Mouse (Mus musculus) hindbrain, embryonic 14.5 days (tissue): ENCODE results near the gene Rai1. TPM values are rescaled to one million over a fixed set of nuclear protein-coding genes. Genes with fewer than 3 reads are reported as not detected.

ENCODE experiments used
- ATAC-seq: fragments of 200-750 bp; cut with Nextera tagmentation; 2 replicates; pipeline ENCODE4 v1.8.0; 2017; ENCODE audit warnings: moderate number of reproducible peaks, mild to moderate bottlenecking, moderate TSS enrichment, moderate library complexity; ENCODE audit not compliant: low FRiP score
- DNase-seq: peaks from one replicate; pipeline ENCODE4 v3.0.0-alpha.2; 2015; ENCODE audit warnings: low spot score
- H3K27ac ChIP-seq: fragments of 300-500 bp; sonication (generic); 2 replicates; pipeline ENCODE4 v1.5.1; 2014; ENCODE audit warnings: mild to moderate bottlenecking, moderate library complexity
- H3K27me3 ChIP-seq: fragments of 300-500 bp; sonication (generic); 2 replicates; pipeline ENCODE4 v1.6.1; 2014; ENCODE audit warnings: mild to moderate bottlenecking, low read length, mixed read lengths; ENCODE audit not compliant: control insufficient read depth, insufficient read depth
- H3K36me3 ChIP-seq: fragments of 300-500 bp; sonication (generic); replicated peaks from 2 replicates; pipeline ENCODE4 v1.6.1; 2014; ENCODE audit not compliant: control insufficient read depth, insufficient read depth
- H3K4me1 ChIP-seq: fragments of 300-500 bp; sonication (generic); replicated peaks from 2 replicates; pipeline ENCODE4 v1.6.1; 2014; ENCODE audit warnings: antibody characterized with exemption, low read length, mixed read lengths; ENCODE audit not compliant: control insufficient read depth, insufficient read depth
- H3K4me2 ChIP-seq: fragments of 300-500 bp; sonication (generic); replicated peaks from 2 replicates; pipeline ENCODE4 v1.6.1; 2014; ENCODE audit warnings: mild to moderate bottlenecking, moderate library complexity
- H3K4me3 ChIP-seq: fragments of 300-500 bp; sonication (generic); replicated peaks from 2 replicates; pipeline ENCODE4 v1.5.1; 2014; ENCODE audit warnings: mild to moderate bottlenecking, low read length
- H3K9ac ChIP-seq: fragments of 300-500 bp; sonication (generic); 2 replicates; pipeline ENCODE4 v1.6.1; 2014
- H3K9me3 ChIP-seq: fragments of 300-500 bp; sonication (generic); 2 replicates; pipeline ENCODE4 v1.6.1; 2016; ENCODE audit warnings: low read length; ENCODE audit not compliant: control insufficient read depth
- WGBS: fragments of 180-500 bp; shearing (Covaris S2); extraction: QIAGEN DNeasy Blood & Tissue Kit; methylation state at CpG from one replicate; pipeline ENCODE4 v1.1.7; 2014; 5-methylcytosine and 5-hydroxymethylcytosine counted together
- polyA plus RNA-seq: library from polyadenylated mRNA; unstranded; fragments of >200 nt; fragmentation: Nextera tagmentation; extraction: Ambion mirVana; gene quantifications from 2 replicates; pipeline ENCODE4 v1.2.1, GENCODE M21; 2014

Gene Rai1
- polyA plus RNA-seq, 1 experiment from 2014 or later: 39.1 TPM

GRCm38 (mm10) chr11:60070599-60070998 is 34.2 kb upstream of the Rai1 start:
- DNase-seq (peak; percentile 68), ATAC-seq (peak; percentile 65; the same call in 1 of the 2 replicates)
- WGBS: 33% methylated on average over 8 of the region's 8 CpGs

DNA sequence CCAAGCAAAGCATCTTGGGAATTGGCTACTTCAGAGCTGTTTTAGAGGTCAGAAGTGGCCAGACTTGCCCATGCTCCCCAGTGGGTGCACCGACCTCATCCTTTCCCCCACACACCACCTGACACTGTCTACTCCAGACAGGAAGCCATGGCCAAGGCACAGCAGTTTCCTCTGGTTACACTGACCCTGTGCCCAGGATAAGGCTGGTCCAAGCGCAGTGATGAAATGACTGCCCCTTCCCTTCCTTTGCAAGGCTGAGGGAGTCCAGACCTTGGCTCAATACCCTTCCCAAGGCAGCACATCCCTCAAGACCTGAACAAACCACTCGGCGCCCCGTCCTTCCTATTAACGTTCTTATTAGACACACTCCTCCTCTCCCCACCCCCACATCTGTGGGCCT is 33.6 kb upstream of the Rai1 start:
- no peaks in the 10 kb centered on the region for H3K4me1 ChIP-seq
- no peaks in the 10 kb centered on the region for H3K36me3 ChIP-seq
- DNase-seq: no peak
- H3K4me2 ChIP-seq: no peak overlapping the region
- no peaks in the 10 kb centered on the region for H3K9me3 ChIP-seq
- no peak for ATAC-seq
- 93% methylated on average over 6 of the region's 6 CpGs for WGBS
- H3K27me3 ChIP-seq: no peaks in the 10 kb centered on the region
- no peak overlapping the region for H3K4me3 ChIP-seq
- H3K27ac ChIP-seq: no peak overlapping the region
- H3K9ac ChIP-seq: no peak overlapping the region

More at GRCm38 (mm10) chr11:60070599-60070998, 34.2 kb upstream of the Rai1 start:
- no peak overlapping the region for H3K27ac ChIP-seq
- H3K4me3 ChIP-seq: no peak overlapping the region
- no peak overlapping the region for H3K9ac ChIP-seq
- H3K36me3 ChIP-seq: no peaks in the 10 kb centered on the region
- no peaks in the 10 kb centered on the region for H3K4me1 ChIP-seq
- H3K9me3 ChIP-seq: no peaks in the 10 kb centered on the region
- no peak overlapping the region for H3K4me2 ChIP-seq
- H3K27me3 ChIP-seq: no peaks in the 10 kb centered on the region

DNA sequence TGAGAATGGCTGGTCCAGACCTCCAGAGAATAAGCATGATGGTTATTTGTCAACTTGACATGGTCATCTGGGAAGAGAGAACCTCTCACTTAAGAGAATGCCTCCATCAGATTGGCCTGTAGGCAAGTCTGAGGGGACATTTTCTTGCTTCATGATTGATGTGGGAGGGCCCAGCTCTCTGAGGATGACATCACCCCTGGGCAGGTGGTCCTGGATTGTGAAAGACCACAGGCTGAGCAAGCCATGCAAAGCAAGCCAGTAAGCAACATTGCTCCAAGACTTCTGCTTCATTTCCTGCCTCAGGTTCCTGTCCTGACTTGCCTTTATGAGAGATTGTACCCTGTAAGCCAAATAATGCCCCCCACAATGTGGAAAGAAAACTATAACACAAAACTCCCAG is 31.7 kb upstream of the Rai1 start:
- ATAC-seq: no peak
- Histone ChIP-seq H3K9ac (no peak overlapping the region), H3K9me3 (no peaks in the 10 kb centered on the region), H3K4me3 (no peak overlapping the region), H3K27ac (no peak overlapping the region), H3K27me3 (no peaks in the 10 kb centered on the region), H3K36me3 (no peaks in the 10 kb centered on the region), H3K4me1 (no peaks in the 10 kb centered on the region), H3K4me2 (no peak overlapping the region)
- no peak for DNase-seq

DNA sequence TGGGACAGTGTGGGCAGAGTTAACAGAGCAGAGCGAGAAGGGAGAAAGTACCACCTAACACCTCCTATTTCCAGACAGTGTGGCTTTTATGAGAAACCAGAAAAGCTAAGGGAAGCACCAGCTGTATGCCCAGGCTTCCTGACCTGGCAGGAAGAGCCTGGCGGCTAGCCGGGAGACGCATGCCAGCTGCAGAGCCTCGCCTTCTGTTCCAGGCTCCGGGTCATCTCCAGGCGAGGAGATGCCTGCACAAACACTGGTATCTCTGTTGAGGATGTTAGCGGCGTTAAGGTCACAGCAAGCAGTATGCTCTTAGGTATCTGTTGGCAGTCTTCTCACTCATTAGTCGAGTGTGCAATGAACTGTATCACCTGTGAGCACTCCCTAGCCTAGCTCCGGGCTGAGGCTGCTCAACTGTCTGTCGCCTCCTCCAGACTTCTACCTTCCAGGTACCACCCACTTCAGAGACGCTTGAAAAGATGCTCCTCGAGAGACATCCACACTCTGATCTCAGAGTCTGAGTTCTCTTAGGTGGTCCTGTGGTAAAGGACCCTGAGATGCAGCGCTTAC is 30.8 kb upstream of the Rai1 start:
- Histone ChIP-seq H3K27me3 (no peaks in the 10 kb centered on the region), H3K4me1 (no peaks in the 10 kb centered on the region), H3K4me3 (no peak overlapping the region), H3K4me2 (no peak overlapping the region), H3K27ac (no peak overlapping the region), H3K9me3 (no peaks in the 10 kb centered on the region), H3K9ac (no peak overlapping the region), H3K36me3 (no peaks in the 10 kb centered on the region)
- ATAC-seq: no peak
- WGBS: 69% methylated on average over 15 of the region's 15 CpGs
- no peak for DNase-seq

DNA sequence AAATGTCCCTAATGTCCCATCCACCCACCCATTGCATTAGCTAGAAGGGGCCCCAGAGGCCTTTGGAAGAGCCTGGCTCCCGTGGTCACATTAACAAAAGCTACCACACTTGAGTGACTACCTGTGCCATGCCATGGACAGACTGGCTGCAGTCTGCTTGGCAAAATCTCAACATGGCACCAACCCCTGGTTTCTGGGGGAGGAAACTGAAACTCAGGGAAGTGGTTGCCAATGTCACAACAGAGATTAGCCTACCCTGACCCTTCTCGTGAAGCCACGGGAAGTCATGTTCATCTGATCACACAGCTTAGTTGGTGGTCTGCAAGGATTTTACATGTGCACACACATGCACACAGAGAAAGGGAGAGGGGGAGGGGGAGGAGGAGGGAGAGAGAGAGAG is 28.6 kb upstream of the Rai1 start:
- no peak overlapping the region for H3K9ac ChIP-seq
- ATAC-seq (no peak), DNase-seq (no peak)
- no peaks in the 10 kb centered on the region for H3K36me3 ChIP-seq
- whole genome bisulfite sequencing: 77% methylated on average over 3 of the region's 3 CpGs
- H3K9me3 ChIP-seq: no peaks in the 10 kb centered on the region
- no peak overlapping the region for H3K4me3 ChIP-seq
- no peaks in the 10 kb centered on the region for H3K27me3 ChIP-seq
- H3K4me2 ChIP-seq: no peak overlapping the region
- H3K4me1 ChIP-seq: no peaks in the 10 kb centered on the region
- H3K27ac ChIP-seq: no peak overlapping the region

DNA sequence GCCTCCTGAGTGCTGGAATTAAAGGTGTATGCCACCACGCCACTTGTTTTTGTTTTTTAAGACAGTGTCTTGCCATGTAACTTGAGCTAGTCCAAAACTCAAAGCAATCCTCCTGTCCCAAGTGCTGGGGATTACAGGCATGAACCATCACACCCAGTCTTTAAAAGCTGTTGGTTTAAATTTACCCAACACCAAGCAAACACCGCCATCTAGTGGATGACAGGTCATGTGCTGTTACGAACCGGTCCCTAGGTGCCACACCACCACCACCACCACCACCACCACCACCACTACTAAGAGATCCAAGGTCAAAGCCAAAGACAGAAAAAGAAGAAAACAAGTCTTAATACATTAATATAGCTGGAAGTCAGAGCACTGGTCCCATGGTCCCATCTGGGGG is 28.0 kb upstream of the Rai1 start:
- Histone ChIP-seq H3K9me3 (no peaks in the 10 kb centered on the region), H3K4me2 (no peak overlapping the region), H3K27ac (no peak overlapping the region), H3K36me3 (no peaks in the 10 kb centered on the region), H3K27me3 (no peaks in the 10 kb centered on the region), H3K4me1 (no peaks in the 10 kb centered on the region), H3K9ac (no peak overlapping the region), H3K4me3 (no peak overlapping the region)
- WGBS: 14% methylated on average over 4 of the region's 4 CpGs
- peak; percentile 78 for DNase-seq
- no peak for ATAC-seq

DNA sequence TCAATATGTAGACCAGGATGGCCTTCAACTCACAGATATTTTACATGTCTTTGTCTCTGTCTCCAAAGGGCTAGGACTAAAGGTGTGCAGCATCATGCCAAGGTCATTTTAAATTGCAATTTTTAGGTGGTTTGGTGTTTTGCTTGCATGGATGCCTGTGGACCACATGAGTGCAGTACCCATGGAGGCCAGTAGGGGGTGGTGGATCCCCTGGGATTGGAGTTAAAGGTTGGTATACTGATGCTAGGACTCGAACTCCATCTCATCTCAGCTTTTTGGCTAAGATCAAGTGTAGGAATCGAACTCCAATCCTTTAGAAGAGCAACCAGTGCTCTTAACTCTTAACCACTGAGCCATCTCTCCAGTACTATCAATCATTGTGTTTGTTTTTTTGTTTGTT is 20.2 kb upstream of the Rai1 start:
- H3K27ac ChIP-seq: no peak overlapping the region
- H3K9ac ChIP-seq: no peak overlapping the region
- H3K36me3 ChIP-seq: no peaks in the 10 kb centered on the region
- no peak overlapping the region for H3K4me2 ChIP-seq
- no peaks in the 10 kb centered on the region for H3K27me3 ChIP-seq
- H3K9me3 ChIP-seq: no peaks in the 10 kb centered on the region
- peaks cover 7% of the 10 kb centered on the region for H3K4me1 ChIP-seq
- WGBS: 29% methylated on average over 2 of the region's 2 CpGs
- no peak overlapping the region for H3K4me3 ChIP-seq
- DNase-seq (no peak), ATAC-seq (no peak)

DNA sequence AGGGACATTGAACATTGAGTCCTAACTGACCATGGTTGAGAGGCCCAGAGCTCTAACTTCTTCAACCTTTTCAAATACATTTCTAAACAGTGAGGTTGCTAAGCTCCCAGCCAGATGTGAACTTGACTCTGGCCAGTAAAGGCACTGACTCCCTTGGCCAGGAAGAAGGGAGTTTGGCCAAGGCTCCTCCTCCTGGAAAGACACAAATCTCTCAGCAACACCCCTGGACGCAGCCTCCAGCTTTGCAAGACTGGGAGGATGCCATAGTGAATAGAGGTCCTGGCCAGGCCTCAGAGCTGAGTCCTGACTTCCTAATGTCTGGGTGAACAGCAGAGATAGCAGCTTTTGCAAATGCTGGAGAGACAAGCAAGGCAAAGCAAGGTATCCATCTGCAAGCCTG is 18.1 kb upstream of the Rai1 start:
- H3K9me3 ChIP-seq: no peaks in the 10 kb centered on the region
- no peak overlapping the region for H3K27ac ChIP-seq
- peaks cover 8% of the 10 kb centered on the region for H3K4me1 ChIP-seq
- 84% methylated on average over 1 of the region's 1 CpGs for WGBS
- no peaks in the 10 kb centered on the region for H3K36me3 ChIP-seq
- H3K4me2 ChIP-seq: no peak overlapping the region
- no peak overlapping the region for H3K9ac ChIP-seq
- DNase-seq (no peak), ATAC-seq (no peak)
- no peak overlapping the region for H3K4me3 ChIP-seq
- H3K27me3 ChIP-seq: no peaks in the 10 kb centered on the region

GRCm38 (mm10) chr11:60088947-60089346 is 15.9 kb upstream of the Rai1 start:
- Histone ChIP-seq H3K27ac (no peak overlapping the region), H3K27me3 (no peaks in the 10 kb centered on the region), H3K9me3 (no peaks in the 10 kb centered on the region), H3K4me2 (no peak overlapping the region), H3K4me1 (peaks cover 19% of the 10 kb centered on the region), H3K36me3 (no peaks in the 10 kb centered on the region), H3K9ac (no peak overlapping the region), H3K4me3 (no peak overlapping the region)
- 27% methylated on average over 4 of the region's 4 CpGs for WGBS
- DNase-seq (peak; percentile 65), ATAC-seq (peak; percentile 78)
